Mouse (Mus musculus) liver (tissue): ENCODE measurements around the gene Hacd3.
A peak's percentile ranks its signal among the peaks of the same experiment; 100 is the strongest.
"Not testable (repeated sequence)": the region's sequence is repeated elsewhere in the genome, so short reads cannot be mapped to it uniquely, and the experiment has no call there.

Experiments used
- DNase-seq: peaks from one replicate; pipeline ENCODE4 v3.0.0-alpha.2; 2020; ENCODE audit warnings: mixed read lengths

Gene Hacd3

DNA sequence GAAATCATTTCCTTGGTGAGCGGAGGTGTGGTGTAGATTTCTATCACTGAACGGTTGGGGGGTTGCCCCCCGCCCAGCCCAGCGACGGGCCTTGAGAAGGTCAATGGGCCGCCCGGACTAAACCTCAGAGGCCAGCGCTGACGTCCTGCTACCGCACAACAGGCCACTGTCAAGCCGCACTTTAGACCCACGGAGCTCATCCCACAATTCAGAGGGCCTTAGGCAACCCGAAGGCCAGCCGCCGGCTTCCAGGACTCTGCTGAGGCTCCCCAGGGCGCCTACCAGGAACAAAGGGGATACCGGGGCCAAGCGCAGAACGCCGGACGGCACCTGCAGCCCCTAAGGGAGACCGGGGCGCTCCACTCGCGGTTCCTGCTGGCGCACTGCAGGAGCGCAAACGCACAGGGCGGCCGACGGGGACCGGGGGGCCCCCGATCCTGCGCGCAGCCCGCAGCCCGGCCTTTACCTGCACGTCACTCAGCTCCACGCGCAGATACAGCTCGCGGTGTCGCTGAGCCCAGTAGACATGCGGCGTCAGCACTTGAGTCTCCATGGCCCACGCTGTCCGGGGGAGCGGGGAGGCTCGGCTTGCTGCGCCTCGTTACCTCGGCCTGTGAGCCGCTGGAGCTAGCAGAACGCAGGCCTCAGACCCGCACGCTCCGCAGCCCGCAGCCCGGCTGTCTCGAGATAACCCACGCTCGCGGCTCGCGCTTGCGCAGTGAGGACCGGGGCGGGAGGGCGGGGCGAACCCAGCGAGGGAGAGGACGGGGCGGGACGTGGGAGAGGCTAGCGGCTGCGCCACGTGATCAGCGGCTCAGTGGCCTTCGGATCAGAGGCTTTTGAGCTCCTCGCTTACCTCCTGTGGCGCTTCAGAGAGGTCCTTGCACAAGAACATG, at the start of gene Hacd3:
Gene Hacd3 (minus strand): TSS at position 703 of the 896 bp plus-strand sequence.
- DNase-seq, result peak; percentile 97

DNA sequence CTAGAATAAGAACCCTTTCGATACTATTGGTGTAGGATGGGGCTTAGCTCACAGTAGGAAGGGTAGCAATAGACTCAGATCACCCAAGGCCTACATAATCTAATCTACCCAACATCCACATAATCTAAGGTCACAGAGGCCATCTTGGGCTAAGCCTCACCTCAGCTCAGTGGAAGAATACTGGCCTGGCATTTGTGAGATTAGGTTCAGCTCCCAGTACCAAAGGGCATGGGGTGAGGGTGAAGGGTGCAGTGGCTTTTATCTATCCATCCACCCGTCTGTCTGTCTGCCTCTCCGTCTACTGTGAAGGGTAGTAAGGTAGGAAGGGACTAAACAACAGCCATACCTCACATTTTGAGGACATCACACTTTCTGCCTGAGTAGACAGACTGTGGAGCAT, 49.1 kb upstream of the Hacd3 start:
- DNase-seq, result peak; percentile 73

DNA sequence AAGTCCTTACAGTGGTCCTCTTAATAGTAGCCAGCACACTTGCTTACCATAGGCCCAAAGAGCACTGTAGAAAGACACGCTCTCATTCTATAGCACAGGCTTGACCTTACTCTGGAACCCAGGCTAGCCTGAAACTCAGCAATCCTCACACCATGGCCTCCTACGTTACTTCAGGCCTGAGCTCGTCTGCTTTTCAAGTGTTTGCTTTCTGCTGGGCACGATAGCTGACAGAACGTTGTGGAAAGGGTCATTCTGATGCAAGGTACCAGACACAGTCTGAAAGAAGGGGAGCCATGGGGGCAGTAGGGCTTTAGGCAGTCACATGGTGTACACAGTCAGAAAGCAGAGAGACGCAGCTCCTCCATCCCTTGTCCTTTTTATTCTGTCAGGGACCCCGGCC, 42.8 kb upstream of the Hacd3 start:
- no peak for DNase-seq

DNA sequence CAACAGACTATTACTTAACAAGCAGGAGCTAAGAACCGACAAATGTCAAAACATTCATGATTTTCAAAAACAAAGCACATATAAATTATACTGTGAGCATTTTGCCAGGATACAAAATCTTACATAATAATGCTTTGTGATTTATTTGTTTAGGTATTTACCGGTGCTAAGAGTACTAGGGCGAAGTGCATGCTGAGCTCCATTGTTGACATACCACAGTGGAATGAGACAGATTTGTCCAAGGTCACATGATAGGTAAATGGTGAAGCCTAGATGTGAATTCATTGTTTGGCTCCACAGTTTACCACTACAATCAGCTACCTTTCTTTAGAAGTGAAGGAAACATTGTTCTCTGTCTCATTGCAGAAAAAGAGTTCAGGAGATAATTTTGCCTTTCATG, 29.5 kb upstream of the Hacd3 start:
- no peak for DNase-seq

DNA sequence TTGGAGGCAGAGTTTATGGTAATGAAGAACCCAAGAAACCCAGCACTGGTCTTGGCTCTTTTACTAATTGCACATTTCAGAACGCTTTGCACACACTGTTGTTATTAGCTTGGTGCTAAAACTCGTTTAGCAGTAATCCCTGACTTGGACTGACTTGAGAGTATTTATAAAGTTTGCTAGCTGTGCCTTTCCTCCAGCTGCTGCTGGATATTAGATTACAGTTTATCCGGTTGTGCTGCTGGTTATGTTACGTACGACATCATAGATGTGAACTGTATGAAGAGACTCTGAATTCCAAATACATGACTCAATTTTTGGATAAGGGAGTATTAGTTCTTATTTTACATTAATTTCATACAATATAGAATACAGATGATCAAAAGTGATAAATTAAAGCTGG, 27.9 kb upstream of the Hacd3 start:
- no peak for DNase-seq

DNA sequence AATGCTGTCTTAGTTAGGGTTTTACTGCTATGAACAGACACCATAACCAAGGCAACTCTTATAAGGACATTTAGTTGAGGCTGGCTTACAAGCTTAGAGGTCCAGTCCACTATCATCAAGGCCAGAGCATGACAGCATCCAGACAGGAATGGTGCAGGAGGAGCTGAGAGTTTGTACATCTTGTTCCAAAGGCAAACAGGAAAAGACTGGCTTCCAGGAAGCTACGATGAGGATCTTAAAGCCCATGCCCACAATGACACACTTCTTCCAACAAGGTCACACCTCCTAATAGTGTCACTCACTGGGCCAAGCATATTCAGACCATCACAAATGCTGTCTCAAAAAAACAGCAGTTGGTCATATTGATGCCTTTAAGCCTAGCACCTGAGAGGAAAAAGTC, 25.5 kb upstream of the Hacd3 start:
- DNase-seq, result no peak

DNA sequence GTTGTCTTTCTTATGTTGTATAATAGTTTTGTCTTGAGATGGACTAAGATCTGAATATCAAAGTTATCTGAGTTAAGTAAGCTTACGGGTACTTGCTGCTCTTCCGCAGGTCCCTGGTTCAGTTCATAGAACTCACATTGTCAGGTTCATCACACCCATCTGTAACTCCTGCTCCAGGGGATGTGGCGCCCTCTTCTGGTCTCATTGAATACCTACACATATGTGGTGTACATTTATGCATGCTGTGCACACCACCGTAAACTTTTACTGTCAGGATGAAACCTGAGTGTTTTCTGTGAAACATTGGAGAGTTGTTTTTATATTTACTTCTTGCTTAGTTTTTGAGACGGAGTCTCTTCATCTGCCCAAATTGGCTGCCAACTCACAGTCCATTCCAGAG, 19.9 kb upstream of the Hacd3 start:
- peak; percentile 21 for DNase-seq

DNA sequence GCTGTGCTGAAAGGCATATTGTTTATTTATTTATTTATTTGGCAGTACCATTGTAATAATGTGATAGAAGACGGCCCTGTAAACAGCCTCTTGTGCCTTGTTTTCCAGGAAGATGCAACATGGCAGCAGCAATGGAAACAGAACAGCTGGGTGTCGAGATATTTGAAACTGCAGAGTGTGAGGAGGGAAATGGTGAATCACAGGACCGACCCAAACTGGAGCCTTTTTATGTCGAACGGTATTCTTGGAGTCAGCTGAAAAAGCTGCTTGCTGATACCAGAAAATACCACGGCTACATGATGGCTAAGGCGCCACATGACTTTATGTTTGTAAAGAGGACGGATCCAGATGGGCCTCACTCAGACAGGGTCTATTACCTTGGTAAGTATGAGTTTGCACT, 15.4 kb upstream of the Hacd3 start:
- DNase-seq, result no peak

DNA sequence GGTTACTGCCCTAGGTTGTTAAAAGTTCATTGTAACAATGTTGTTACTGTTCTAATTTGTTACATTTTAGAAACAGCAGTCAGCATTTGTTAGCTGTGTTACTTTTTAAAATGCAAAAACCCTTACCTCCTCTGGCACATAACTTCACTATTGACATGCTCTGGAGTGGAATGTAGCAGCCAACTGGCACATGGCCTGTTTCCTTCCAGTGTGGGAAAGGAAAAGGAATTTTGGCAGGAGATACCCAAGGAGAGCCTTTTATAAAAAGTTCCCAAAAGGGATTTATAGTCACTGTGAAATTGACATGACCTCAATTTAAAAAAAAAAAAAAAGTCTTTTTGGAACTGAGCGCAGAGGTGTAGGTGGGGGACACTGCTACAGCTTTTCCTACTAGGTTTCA, 15.0 kb upstream of the Hacd3 start:
- no peak for DNase-seq

DNA sequence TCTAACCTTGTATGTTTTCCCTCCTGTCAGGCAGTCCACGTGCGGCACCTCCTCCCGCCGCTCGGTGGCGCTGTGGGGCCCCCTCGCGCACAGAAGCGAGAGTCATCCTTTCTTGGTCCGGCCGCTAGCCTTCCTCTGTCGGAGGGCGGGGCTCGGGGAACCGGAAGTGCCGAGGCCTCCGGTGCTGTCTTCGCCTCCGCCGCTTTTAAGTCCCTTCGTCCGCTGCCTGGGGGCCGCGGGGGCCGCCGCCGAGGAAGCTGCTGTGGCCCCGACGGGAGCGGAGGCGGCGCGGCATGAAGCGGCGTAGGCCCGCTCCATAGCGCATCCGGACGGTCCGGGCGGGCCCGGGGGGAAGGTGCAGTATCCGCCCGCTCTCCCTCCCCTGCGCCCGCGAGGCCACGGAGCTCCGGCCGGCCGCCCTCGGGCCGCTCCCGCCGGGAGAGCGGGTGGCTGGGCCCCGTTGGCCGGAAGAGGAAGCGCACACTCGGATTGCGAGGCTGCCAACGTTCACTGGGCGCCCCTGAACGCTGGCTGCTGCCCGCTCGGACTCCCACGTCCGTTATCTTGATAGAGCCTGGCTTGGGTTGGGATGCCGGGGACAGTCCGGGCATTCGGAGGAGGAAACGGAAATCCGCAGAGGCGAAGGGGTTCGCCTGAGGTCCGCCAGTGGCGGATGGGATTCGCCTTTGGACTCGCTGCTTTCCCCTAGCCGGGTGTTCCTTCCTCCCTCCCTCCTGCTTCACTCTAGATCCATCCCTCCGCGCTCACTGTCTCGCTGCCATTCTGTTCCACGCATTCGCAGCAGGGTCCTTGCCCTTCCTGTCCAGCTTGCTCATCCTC, 11.0 kb upstream of the Hacd3 start, which contains the start of gene Dpp8:
Gene Dpp8 (plus strand): TSS at position 146 of the 840 bp plus-strand sequence.
- DNase-seq, result peak; percentile 97

DNA sequence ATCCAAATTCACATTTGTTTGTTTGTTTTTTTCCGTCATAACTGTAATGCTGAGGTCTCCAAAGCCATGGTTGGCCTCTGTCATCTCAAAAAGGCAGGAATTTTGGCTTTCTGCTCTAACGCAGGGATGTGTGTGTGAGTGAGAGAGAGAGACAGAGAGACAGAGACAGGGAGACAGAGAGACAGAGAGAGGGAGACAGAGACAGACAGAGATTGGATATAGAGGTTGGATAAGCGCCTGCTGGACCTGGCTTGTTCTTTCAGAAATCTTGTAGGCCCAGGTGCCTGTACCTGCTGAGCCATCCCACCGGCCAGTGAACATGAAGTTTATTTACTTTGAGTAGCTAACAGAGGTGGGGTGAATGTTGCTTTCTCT, 10.4 kb upstream of the Hacd3 start:
- DNase-seq, result no peak

DNA sequence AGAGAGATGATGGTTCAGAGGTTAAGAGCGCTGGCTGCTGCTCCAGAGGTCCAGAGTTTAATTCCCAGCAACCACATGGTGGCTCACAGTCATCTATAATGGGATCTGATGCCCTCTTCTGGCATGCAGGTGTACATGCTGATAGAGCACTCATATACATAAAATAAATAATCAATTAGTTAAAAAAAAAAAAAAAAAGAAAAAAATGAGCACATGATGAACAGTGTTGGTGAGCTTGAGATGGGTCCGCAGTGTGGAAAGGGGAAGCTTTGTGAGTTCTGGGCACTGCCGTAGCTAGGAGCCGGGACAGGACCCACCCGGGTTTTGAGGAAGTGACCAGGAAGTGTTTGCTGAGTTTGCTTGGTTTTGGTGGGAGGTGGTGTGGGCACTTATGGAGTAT, 9.9 kb upstream of the Hacd3 start:
- not testable (repeated sequence) for DNase-seq

DNA sequence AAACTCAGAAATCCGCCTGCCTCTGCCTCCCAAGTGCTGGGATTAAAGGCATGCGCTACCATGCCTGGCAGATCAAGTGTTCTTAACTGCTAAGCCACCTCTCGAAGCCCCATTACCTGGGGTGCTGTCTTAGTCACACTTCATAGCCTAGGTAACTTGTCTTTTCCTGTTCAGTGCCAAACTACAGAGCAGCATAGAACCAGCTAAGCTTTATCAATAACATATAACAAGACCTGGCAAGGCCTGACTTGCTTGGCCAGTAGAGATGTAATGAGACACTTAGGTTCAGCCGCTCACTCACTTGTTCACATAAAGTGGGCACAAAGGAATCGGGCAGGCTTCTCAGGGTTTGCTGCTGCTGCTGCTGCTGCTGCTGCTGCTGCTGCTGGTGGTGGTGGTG, 6.8 kb upstream of the Hacd3 start:
- no peak for DNase-seq

DNA sequence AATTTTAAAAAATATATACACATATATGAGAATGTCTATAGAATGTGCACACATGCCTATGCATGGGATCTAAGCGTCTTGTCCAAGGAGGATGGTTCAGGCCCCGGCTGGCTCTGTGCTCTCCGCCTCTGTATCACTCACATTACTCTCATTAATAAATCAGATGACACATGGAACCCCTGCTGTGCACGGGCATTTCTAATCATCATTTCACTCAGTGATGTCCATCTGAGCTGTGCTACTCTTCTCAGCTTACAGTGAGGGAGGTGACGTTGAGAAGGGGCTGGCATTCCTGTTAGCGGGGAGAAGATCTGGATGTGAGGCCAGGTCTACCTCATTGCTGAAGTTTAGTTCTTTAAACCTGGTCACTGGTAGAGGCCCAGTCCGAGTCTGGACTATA, 5.7 kb upstream of the Hacd3 start:
- no peak for DNase-seq

DNA sequence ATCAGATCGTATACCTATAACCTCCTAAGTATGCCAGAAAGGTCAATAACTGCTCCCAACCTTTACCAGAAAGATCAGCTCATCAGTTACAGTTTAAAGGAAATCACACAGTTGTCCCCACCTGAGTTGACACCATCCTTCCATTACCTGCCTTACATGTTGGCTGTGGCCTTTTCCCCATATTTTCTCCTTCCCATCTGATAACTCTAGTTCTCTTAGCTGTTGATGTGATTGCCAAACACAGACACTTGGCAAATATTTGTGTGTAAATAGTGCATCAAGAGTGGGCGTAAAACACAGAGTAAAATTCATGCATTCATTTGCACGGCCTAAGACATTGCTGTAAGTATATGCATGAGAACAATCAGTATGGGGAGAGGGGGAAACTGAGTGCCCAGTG, 2.0 kb upstream of the Hacd3 start:
- no peak for DNase-seq

DNA sequence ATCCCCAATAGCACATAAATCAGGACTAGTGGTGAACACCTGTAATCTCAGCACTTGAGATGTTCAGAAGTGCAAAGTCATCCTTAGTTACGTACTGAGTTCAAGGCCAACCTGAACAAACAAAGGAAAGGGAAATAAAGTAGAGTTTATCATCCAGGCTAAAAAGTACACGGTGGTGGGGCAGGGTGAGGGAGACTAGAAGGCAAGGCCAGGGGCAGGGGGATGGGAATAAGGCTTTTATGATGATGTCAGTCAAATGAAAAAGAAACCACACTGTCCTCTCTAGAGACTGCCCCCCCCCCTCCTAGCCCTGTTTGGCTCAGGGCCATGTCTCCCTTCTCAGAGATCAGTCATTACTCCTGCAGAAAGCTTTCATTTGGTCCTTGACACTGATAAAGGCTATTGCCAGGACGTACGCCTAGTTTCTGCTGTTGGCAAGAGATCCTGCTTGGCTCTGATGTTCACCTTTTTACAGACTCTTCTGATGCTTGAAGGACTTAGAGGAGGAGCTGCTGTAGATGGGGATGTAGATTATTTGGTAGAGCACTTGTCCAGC, 1.2 kb upstream of the Hacd3 start:
- DNase-seq, result no peak

DNA sequence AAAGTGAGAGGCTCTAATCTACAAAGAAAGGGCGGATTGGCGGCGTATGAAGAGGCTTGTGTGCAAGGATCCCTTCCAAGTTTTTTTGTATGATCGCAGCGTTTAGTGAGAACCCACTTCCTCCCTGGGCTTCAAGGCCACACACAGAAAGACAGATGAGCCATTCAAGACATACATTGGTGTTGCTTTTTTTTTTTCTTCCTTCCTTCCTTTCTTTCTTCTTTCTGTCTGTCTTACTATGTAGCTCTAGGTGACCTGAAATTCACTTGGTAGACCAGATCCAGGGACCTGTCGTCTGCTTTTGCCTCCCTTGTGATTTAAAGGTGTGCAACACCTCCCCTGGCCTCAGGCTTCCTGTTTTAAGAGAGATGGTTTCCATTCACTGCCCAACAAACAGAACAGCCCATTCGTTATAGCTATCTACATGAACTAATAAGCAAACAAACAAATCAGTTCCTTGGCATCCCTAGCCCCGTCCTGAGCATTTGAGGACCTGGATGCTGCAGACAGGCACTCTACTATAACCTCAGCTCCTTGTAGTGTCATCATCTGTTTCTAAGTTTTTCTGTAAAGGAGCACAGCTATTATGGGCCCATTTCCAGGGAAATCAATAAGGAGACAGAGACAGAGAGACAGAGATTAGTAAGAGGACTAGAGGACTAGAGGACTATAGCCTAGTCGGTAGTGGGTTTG, 540 bp upstream of the Hacd3 start:
- no peak for DNase-seq

DNA sequence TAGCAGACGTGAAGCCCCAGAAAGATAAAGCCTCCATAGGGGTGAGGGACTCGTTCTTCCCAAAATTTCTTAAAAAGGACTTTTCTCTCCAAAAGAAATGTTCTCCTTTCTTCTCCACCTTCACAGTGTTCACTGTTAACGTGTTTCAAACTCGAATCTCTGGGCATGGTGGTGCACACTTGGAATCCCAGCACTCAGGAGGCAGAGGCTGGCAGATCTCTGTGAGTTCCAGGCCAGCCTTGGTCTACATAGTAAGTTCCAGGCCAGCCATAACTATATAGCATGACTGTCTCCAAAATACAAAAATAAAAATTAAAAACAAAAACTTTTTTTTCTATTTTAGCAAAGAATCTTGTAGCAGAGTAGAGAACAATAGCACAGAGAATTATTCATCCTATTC, 1.4 kb downstream of the Hacd3 start:
- DNase-seq, result no peak

DNA sequence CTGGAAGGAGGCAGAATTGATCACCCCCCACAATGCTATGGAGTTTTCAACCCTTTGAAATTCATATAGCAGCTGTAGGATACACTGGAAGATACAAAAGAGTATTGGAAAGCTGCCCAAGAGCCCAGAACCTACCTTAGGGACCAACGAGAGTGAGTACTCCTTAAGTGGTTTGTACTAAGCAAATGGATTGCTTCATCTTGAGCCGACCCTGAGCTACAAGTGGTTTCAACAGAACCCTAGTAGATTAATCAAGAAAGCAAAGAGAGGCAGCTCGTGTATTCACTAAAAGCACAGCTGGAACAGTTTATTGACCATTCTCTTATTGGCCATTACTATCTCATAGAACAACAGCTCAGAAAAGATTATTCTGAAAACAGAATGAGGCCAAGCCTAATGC, 2.3 kb downstream of the Hacd3 start:
- no peak for DNase-seq

DNA sequence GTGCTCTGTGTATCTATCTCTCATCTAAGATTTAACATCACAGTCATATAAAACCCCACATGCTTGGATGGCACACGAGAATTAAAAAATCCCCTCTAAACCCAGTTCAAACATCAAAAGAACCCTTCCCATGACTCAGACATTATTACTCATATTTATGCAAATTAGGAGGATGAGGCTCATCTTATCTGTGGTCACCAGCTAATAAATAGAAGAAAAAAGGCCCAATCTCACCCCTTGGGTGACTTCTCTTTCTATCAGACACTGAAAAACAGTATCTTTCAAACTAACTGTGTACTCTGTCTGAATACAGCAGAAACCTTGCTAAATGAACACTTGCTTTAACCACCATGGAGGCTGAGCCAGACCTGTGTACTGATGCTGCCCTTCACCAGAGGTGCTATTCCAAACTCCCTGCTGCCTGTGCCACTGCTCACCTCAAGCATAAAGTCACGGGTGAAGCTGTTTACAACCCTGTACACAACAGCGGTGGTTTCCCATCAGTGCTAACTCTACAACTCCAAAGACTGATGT, 2.8 kb downstream of the Hacd3 start:
- no peak for DNase-seq

DNA sequence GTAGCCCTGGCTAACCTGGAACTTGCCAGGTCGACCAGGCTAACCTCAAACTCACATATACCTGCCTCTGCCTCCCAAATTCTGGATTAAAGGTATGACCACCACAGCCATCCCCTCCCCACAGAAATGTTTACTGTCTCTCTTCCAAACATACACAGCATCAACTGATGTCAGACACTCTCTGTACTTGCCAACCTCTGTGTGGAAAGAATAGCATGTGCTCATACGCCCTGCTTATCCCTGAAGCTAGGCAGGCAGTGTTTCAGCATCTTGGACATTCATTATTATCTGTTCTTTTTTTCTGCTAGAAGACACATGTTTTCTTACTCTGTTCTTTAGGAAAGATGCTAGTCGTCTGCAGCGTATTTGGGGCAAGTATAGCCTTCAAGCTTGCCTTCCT, 3.6 kb downstream of the Hacd3 start:
- no peak for DNase-seq

DNA sequence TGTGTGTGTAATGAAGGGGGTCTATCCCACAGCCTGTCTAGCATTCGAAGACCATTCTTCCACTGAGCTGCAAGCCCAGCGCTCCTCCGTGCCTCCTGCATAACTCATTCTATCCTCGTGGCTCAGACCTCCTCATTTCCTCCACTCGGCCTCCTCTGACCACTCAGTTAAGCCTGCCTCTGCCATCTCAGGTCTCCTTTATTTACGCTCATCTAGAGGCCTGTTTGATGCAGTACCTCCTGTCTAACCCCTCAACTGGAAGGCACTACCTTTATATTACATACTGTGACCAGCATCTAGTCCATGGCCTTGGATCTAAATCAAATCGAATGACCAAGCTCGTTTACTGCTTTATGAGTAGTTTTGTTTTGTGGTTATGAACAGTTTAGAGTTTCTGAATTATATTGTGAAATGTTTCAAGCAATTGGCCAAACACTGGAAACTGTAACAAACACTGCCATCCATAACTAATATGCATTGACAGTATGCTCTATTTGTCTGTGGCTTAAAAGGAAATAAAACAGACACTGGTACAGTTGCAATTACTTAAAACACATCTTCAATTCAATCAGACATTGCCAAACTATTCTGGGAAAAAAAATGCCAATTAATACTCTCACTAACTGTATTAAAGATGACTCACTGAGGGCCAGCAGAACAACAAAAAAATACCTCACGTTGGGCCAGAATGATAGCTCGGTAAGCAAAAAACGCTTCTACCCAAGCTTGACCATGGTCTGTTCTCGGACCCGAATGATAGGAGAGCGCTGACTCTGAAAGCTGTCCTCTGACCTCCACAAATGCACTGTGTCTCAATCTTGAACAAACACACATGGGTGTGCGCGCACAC, 4.3 kb downstream of the Hacd3 start:
- no peak for DNase-seq
